Mouse (Mus musculus) layer of hippocampus, adult 9-10 months (tissue): ENCODE data around the gene Mcl1.

Experiments used
- DNase-seq: peaks from one replicate; pipeline ENCODE4 v3.0.0; 2022; ENCODE audit warnings: low spot score

The Mcl1 gene

DNA sequence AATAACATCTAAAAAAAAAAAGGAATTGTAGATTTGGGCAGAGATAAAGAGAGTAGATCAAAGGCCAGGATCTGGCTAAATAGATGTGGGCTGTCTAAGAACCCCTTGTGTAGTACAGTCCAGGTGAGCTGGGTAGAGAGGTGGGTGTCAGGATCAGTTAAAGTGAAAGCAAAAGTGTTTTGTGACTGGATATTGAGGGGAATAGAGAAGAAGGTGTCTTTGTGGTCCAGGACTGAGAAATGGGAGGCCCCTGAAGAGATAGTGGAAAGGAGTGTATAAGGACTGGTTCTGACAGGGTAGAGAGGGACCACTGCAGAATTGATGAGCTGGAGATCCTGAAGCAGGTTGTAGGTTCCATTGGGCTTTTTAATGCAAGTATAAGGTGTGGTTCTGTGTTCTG lies 51.4 kb downstream of the Mcl1 start:
- no peak for DNase-seq
